Mouse (Mus musculus) megakaryocyte, embryonic 14.5 days (primary cell): ENCODE measurements at regions not wholly inside any gene's neighbourhood (a gene's known extent, or its start where the extent isn't known, plus 50 kb on each side); places are given as distances from the start of the nearest gene placed in this dataset.

Experiments
- FLI1 ChIP-seq: IDR thresholded peaks from 2 replicates; pipeline ENCODE4 v1.6.1; 2012; ENCODE audit warnings: low read length, inconsistent platforms, mixed read lengths
- GATA1 ChIP-seq: IDR thresholded peaks from 3 replicates; pipeline ENCODE4 v1.6.1; 2012; ENCODE audit warnings: mixed read lengths, low read length, inconsistent platforms, borderline replicate concordance

DNA sequence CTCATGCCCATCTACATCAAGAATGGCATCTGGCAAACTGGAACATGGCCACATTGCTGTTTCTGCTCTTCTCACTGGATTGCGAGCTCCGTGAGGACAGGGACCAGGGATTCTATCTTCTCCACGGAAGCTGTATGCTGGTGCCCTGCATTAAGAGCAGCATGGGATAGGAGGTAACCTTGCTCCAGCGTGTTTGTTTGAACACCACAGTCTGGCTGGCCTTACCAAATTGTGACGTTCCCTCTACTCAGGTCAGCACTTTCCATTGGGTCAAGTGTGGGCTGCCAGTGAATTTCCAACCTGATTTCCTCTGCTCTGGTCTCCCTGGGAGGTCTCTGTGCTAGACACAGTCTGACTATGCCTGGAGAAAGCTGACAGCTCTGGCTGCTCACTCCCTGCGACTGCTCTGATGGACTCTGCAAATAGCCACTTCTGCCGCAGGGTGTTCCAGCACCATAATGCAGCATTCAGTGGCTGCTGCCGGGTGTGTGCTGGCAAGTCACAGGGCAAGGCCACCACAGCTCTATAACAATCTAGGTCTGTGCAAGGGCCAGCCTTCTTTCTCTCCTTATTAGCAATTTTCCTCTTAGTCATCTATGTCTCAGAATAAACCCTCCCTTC, 175.6 kb downstream of the Opa1 start:
- no peak for TF ChIP-seq FLI1
- TF ChIP-seq GATA1, result no peak
